Mouse (Mus musculus) heart, adult 11 months (tissue): ENCODE measurements around the gene Hsd17b14.

Experiments
- DNase-seq: peaks from one replicate; pipeline ENCODE4 v3.0.0; 2022

Gene Hsd17b14

GRCm38 (mm10) chr7:45530643-45531042, 24.1 kb upstream of the Hsd17b14 start:
- DNase-seq, result peak; percentile 95

GRCm38 (mm10) chr7:45535676-45536075, 19.0 kb upstream of the Hsd17b14 start:
- no peak for DNase-seq

GRCm38 (mm10) chr7:45537602-45538001, 17.1 kb upstream of the Hsd17b14 start:
- peak; percentile 93 for DNase-seq

GRCm38 (mm10) chr7:45538163-45539041, 16.3 kb upstream of the Hsd17b14 start:
- DNase-seq, result peak; percentile 96

GRCm38 (mm10) chr7:45539095-45539494, 15.6 kb upstream of the Hsd17b14 start:
- no peak for DNase-seq

- DNase-seq, result no peak
These were observed 14.5 kb upstream of the Hsd17b14 start for GRCm38 (mm10) chr7:45540213-45540612.

- no peak for DNase-seq
These were observed 10.2 kb upstream of the Hsd17b14 start for GRCm38 (mm10) chr7:45544525-45544924.

- DNase-seq, result no peak
These were observed 4.9 kb upstream of the Hsd17b14 start for GRCm38 (mm10) chr7:45549641-45550436.

GRCm38 (mm10) chr7:45550821-45551511, 3.7 kb upstream of the Hsd17b14 start:
- no peak for DNase-seq

GRCm38 (mm10) chr7:45551512-45551883, 3.2 kb upstream of the Hsd17b14 start:
- no peak for DNase-seq

- no peak for DNase-seq
These were observed 1.2 kb upstream of the Hsd17b14 start for GRCm38 (mm10) chr7:45553519-45553918.

- DNase-seq, result no peak
These were observed 703 bp upstream of the Hsd17b14 start for GRCm38 (mm10) chr7:45553990-45554389.

- DNase-seq, result peak; percentile 94
These were observed 1.1 kb downstream of the Hsd17b14 start for GRCm38 (mm10) chr7:45555787-45556186.

GRCm38 (mm10) chr7:45558907-45559306, 4.2 kb downstream of the Hsd17b14 start:
- no peak for DNase-seq

- DNase-seq, result no peak
These were observed 5.5 kb downstream of the Hsd17b14 start for GRCm38 (mm10) chr7:45560241-45560640.

- peak; percentile 97 for DNase-seq
These were observed 6.3 kb downstream of the Hsd17b14 start for GRCm38 (mm10) chr7:45560843-45561623.

- peak; percentile 92 for DNase-seq
These were observed 7.2 kb downstream of the Hsd17b14 start for GRCm38 (mm10) chr7:45561624-45562520.

- no peak for DNase-seq
These were observed 10.1 kb downstream of the Hsd17b14 start for GRCm38 (mm10) chr7:45564811-45565210.

- no peak for DNase-seq
These were observed 10.8 kb downstream of the Hsd17b14 start for GRCm38 (mm10) chr7:45565446-45565845.

GRCm38 (mm10) chr7:45567112-45567779, 12.6 kb downstream of the Hsd17b14 start:
- DNase-seq, result peak; percentile 91
